Mouse (Mus musculus) liver, embryonic 12.5 days (tissue): ENCODE data around the gene Borcs7. TPM values are rescaled to one million over a fixed set of nuclear protein-coding genes. Genes with fewer than 3 reads are reported as not detected.

ENCODE experiments used
- ATAC-seq: fragments of 200-750 bp; cut with Nextera tagmentation; 2 replicates; pipeline ENCODE4 v1.8.0; 2017; ENCODE audit warnings: moderate number of reproducible peaks, mild to moderate bottlenecking, moderate library complexity
- H3K27ac ChIP-seq: fragments of 300-500 bp; sonication (generic); 2 replicates; pipeline ENCODE4 v1.5.1; 2016; ENCODE audit warnings: mild to moderate bottlenecking
- H3K27me3 ChIP-seq: fragments of 300-500 bp; sonication (generic); replicated peaks from 2 replicates; pipeline ENCODE4 v1.6.1; 2016; ENCODE audit warnings: mild to moderate bottlenecking, moderate library complexity
- H3K36me3 ChIP-seq: fragments of 300-500 bp; sonication (generic); 2 replicates; pipeline ENCODE4 v1.6.1; 2016; ENCODE audit warnings: mild to moderate bottlenecking, moderate library complexity
- H3K4me1 ChIP-seq: fragments of 300-500 bp; sonication (generic); 2 replicates; pipeline ENCODE4 v1.6.1; 2016
- H3K4me2 ChIP-seq: fragments of 300-500 bp; sonication (generic); 2 replicates; pipeline ENCODE4 v1.6.1; 2016; ENCODE audit warnings: mild to moderate bottlenecking, moderate library complexity
- H3K4me3 ChIP-seq: fragments of 300-500 bp; sonication (generic); 2 replicates; pipeline ENCODE4 v1.5.1; 2016; ENCODE audit warnings: mild to moderate bottlenecking, moderate library complexity
- H3K9ac ChIP-seq: fragments of 300-500 bp; sonication (generic); 2 replicates; pipeline ENCODE4 v1.6.1; 2016; ENCODE audit warnings: mild to moderate bottlenecking, moderate library complexity
- H3K9me3 ChIP-seq: fragments of 300-500 bp; sonication (generic); replicated peaks from 2 replicates; pipeline ENCODE4 v1.6.1; 2016; ENCODE audit warnings: mild to moderate bottlenecking, moderate library complexity
- WGBS: fragments of 180-500 bp; shearing (Covaris S2); methylation state at CpG from one replicate; pipeline ENCODE4 v1.1.7; 2016; ENCODE audit not compliant: insufficient replicate concordance; 5-methylcytosine and 5-hydroxymethylcytosine counted together
- polyA plus RNA-seq: library from polyadenylated mRNA; unstranded; fragments of >200 nt; fragmentation: Nextera tagmentation; extraction: Ambion mirVana; gene quantifications from 2 replicates; pipeline ENCODE4 v1.2.1, GENCODE M21; 2016

The Borcs7 gene
- polyA plus RNA-seq = 7.4 and 7.7 TPM in 2 replicates

GRCm38 (mm10) chr19:46689460-46690372, at the start of gene Borcs7:
TSS of gene Borcs7 (plus strand) at chr19:46689906.
- Histone ChIP-seq H3K27ac (peak within 1 kb of the TSS; percentile 72), H3K9ac (peak within 1 kb of the TSS; percentile 79), H3K9me3 (no peaks in the 10 kb centered on the region), H3K4me1 (peaks cover 19% of the 10 kb centered on the region), H3K4me3 (peak within 1 kb of the TSS; percentile 81), H3K4me2 (peak within 1 kb of the TSS; percentile 70), H3K36me3 (0 out of 2 replicates have a peak, but pooled peaks cover 11% of the 10 kb centered on the region), H3K27me3 (no peaks in the 10 kb centered on the region)
- 2% methylated on average over 43 of the region's 44 CpGs for WGBS
- ATAC-seq = peak; percentile 90

- no peak for ATAC-seq
- Histone ChIP-seq H3K9ac (no peak overlapping the region), H3K36me3 (peaks cover 36% of the 10 kb centered on the region), H3K27ac (no peak overlapping the region), H3K27me3 (no peaks in the 10 kb centered on the region), H3K4me2 (no peak overlapping the region), H3K9me3 (no peaks in the 10 kb centered on the region), H3K4me1 (peaks cover 96% of the 10 kb centered on the region), H3K4me3 (no peak overlapping the region)
- 84% methylated on average over 8 of the region's 8 CpGs for WGBS
Observed at GRCm38 (mm10) chr19:46640780-46641179, 48.9 kb upstream of the Borcs7 start.

GRCm38 (mm10) chr19:46641420-46642085, 48.2 kb upstream of the Borcs7 start:
- H3K36me3 ChIP-seq = peaks cover 43% of the 10 kb centered on the region
- H3K9me3 ChIP-seq = no peaks in the 10 kb centered on the region
- no peak overlapping the region for H3K4me2 ChIP-seq
- H3K27me3 ChIP-seq = no peaks in the 10 kb centered on the region
- H3K9ac ChIP-seq = no peak overlapping the region
- H3K27ac ChIP-seq = peak overlapping the region; percentile 55
- H3K4me1 ChIP-seq = peaks cover 92% of the 10 kb centered on the region
- ATAC-seq = no peak
- WGBS = 65% methylated on average over 19 of the region's 19 CpGs
- no peak overlapping the region for H3K4me3 ChIP-seq

GRCm38 (mm10) chr19:46642136-46642753, 47.5 kb upstream of the Borcs7 start:
- H3K36me3 ChIP-seq = peaks cover 42% of the 10 kb centered on the region
- no peaks in the 10 kb centered on the region for H3K27me3 ChIP-seq
- no peaks in the 10 kb centered on the region for H3K9me3 ChIP-seq
- H3K4me3 ChIP-seq = no peak overlapping the region
- H3K4me2 ChIP-seq = no peak overlapping the region
- WGBS = 75% methylated on average over 22 of the region's 22 CpGs
- no peak overlapping the region for H3K9ac ChIP-seq
- no peak for ATAC-seq
- peaks cover 89% of the 10 kb centered on the region for H3K4me1 ChIP-seq
- peak overlapping the region; percentile 55; the same call in 1 of the 2 replicates for H3K27ac ChIP-seq

- Histone ChIP-seq H3K9me3 (no peaks in the 10 kb centered on the region), H3K9ac (no peak overlapping the region), H3K4me2 (no peak overlapping the region), H3K4me3 (no peak overlapping the region), H3K27ac (no peak overlapping the region), H3K4me1 (peaks cover 87% of the 10 kb centered on the region), H3K36me3 (peaks cover 41% of the 10 kb centered on the region), H3K27me3 (no peaks in the 10 kb centered on the region)
- 79% methylated on average over 5 of the region's 5 CpGs for WGBS
- no peak for ATAC-seq
Observed at GRCm38 (mm10) chr19:46643236-46643635, 46.5 kb upstream of the Borcs7 start.

GRCm38 (mm10) chr19:46644343-46644792, 45.3 kb upstream of the Borcs7 start:
- Histone ChIP-seq H3K4me1 (peaks cover 75% of the 10 kb centered on the region), H3K4me2 (no peak overlapping the region), H3K9ac (no peak overlapping the region), H3K9me3 (no peaks in the 10 kb centered on the region), H3K27me3 (no peaks in the 10 kb centered on the region), H3K4me3 (no peak overlapping the region), H3K36me3 (peaks cover 51% of the 10 kb centered on the region), H3K27ac (peak overlapping the region; percentile 36; the same call in 1 of the 2 replicates)
- WGBS = 84% methylated on average over 10 of the region's 10 CpGs
- peak; percentile 37; the same call in 1 of the 2 replicates for ATAC-seq

- Histone ChIP-seq H3K4me3 (no peak overlapping the region), H3K9ac (no peak overlapping the region), H3K4me2 (no peak overlapping the region), H3K9me3 (no peaks in the 10 kb centered on the region), H3K27ac (peak overlapping the region; percentile 36; the same call in 1 of the 2 replicates), H3K4me1 (peaks cover 69% of the 10 kb centered on the region), H3K36me3 (peaks cover 51% of the 10 kb centered on the region), H3K27me3 (no peaks in the 10 kb centered on the region)
- 69% methylated on average over 12 of the region's 12 CpGs for WGBS
- ATAC-seq = no peak; the same call in 1 of the 2 replicates
Observed at GRCm38 (mm10) chr19:46644793-46645602, 44.7 kb upstream of the Borcs7 start.

DNA sequence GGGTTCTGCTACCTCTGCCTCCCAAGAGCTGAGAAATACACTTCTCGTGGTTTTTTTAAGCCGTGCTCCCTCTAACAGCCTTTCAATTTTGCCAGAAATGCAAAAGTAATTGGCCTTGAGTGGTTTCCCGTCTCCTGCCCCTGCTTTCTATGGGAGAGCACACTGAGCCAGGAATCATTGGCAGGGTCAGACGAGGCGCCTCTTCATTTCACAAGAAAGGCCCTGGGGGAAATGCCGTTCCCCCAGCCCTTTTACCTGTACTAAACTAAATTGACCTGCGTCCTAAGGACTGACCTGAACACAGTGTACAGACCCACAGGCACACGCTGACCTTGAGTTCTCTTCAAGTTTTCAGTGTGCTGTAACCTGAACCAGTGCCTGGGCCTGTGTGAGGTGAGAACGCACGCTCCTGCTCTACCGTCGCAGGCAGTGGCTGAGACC, 43.6 kb upstream of the Borcs7 start:
- 84% methylated on average over 12 of the region's 12 CpGs for WGBS
- H3K4me2 ChIP-seq = no peak overlapping the region
- H3K27ac ChIP-seq = no peak overlapping the region
- H3K9me3 ChIP-seq = no peaks in the 10 kb centered on the region
- peaks cover 49% of the 10 kb centered on the region for H3K36me3 ChIP-seq
- ATAC-seq = no peak
- H3K4me3 ChIP-seq = no peak overlapping the region
- H3K4me1 ChIP-seq = peaks cover 60% of the 10 kb centered on the region
- H3K27me3 ChIP-seq = no peaks in the 10 kb centered on the region
- H3K9ac ChIP-seq = no peak overlapping the region

DNA sequence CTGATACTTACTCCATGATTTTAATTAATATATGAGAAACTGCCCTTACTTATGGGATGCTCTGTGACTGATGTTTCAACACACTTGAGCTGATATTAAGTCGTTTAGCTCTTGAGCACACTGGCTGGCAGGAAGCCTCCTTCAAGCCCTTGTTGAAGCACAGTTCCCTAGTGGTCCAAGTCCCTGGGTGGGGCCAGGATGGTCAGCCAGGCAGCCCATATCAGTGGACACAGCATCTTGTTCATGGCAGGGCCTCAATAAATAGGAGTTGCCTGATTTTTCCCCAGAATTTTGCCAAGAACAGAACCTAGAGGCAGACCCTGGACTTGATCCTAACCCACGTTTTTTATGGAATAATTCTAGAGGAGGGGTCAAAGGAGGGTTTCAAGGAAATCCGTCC, 42.5 kb upstream of the Borcs7 start:
- Histone ChIP-seq H3K36me3 (peaks cover 56% of the 10 kb centered on the region), H3K4me2 (no peak overlapping the region), H3K4me1 (peaks cover 48% of the 10 kb centered on the region), H3K27me3 (no peaks in the 10 kb centered on the region), H3K9me3 (no peaks in the 10 kb centered on the region), H3K4me3 (no peak overlapping the region), H3K9ac (no peak overlapping the region), H3K27ac (no peak overlapping the region)
- 70% methylated on average over 3 of the region's 3 CpGs for WGBS
- ATAC-seq = no peak

DNA sequence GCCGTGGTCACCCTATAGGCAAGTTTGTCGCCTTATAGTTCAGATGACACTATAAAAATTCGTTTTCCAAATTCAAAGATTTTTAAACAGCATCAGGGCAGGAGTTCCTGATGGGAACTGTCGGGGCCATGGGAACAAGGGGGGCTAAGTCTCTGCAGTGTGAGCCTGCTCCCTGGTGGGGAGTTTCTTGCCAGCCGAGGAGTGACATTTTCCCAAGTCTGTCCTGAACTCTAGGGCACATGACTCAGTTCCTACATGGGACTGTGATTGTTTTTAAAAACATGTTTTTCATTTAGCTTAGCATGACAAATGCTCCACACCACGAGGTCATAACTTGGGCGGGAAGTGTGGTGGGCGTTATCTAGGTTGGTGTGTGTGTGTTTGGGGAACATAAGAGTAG, 41.9 kb upstream of the Borcs7 start:
- Histone ChIP-seq H3K4me1 (peaks cover 43% of the 10 kb centered on the region), H3K4me2 (no peak overlapping the region), H3K27ac (no peak overlapping the region), H3K36me3 (peaks cover 62% of the 10 kb centered on the region), H3K9me3 (no peaks in the 10 kb centered on the region), H3K9ac (no peak overlapping the region), H3K27me3 (no peaks in the 10 kb centered on the region), H3K4me3 (no peak overlapping the region)
- 65% methylated on average over 8 of the region's 8 CpGs for WGBS
- ATAC-seq = no peak

DNA sequence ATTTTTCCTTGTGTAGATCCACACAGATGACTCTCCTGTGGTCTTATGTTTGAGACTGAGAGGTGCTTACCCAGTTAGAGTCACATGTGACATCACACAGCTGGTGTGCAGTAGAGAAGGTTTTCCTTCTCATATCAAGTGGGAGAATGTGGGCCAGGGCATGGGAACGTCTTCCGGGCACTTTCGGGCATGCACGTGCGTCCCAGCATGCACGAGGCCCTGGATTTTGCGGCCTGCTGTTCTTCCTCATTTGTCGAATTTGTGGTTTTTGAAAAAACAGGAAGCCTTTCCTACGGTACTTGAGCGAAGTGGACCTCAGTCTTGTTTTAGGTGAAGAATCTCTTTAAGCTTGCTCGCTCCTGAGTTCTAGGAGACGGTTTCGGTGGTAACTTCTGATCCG, 41.1 kb upstream of the Borcs7 start:
- Histone ChIP-seq H3K27me3 (no peaks in the 10 kb centered on the region), H3K27ac (no peak overlapping the region), H3K4me2 (no peak overlapping the region), H3K4me1 (peaks cover 36% of the 10 kb centered on the region), H3K9ac (no peak overlapping the region), H3K4me3 (no peak overlapping the region), H3K9me3 (no peaks in the 10 kb centered on the region), H3K36me3 (peaks cover 69% of the 10 kb centered on the region)
- WGBS = 67% methylated on average over 14 of the region's 14 CpGs
- no peak for ATAC-seq
